Mouse (Mus musculus) liver, adult (tissue): ENCODE data around the gene Prpsap1.

Source experiments
- GATA4 ChIP-seq: IDR thresholded peaks from 2 replicates; pipeline ENCODE4 v1.6.1; 2014; ENCODE audit warnings: mild to moderate bottlenecking, low read length; ENCODE audit not compliant: insufficient replicate concordance

Prpsap1 gene

DNA sequence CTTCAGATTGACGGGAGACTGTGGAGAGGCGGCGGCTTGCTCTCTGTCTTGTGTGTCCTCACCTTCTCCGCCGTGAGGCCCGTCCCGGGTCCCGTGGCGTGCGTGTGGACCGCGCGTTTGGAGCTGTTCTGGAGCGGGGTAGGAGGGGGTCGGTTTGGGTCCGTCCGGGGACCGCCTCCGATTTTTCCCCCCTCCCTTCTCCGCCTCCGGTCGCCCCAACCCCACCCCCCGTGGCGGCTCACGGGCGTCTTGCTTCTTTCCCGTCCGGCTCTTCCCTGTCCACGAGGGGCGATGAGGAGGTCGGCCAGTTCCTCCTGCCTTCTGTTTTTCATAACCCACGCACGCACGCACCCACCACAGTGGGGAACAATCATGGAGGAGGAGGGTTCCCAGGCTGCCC, 4.6 kb upstream of the Prpsap1 start:
- no peak for TF ChIP-seq GATA4

DNA sequence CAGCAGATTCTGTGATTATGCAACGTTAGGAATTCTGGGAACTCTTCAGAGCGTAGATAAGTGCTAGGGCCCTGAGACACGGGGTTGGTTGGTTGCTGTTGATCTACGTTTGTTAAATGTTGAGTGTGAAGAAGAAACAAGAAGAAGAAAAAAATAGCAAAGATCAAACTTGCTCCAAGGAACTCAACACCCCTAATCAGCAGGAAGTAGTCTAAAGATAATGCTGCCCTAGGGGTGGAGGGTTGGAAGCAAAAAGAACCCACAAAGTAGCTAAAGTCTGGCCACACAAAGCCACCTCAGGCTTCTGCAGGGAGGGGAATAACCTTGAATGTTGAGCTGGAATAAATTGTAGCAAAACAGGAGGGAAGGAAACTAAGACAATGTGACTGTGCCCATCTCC, 3.3 kb upstream of the Prpsap1 start:
- no peak for TF ChIP-seq GATA4

DNA sequence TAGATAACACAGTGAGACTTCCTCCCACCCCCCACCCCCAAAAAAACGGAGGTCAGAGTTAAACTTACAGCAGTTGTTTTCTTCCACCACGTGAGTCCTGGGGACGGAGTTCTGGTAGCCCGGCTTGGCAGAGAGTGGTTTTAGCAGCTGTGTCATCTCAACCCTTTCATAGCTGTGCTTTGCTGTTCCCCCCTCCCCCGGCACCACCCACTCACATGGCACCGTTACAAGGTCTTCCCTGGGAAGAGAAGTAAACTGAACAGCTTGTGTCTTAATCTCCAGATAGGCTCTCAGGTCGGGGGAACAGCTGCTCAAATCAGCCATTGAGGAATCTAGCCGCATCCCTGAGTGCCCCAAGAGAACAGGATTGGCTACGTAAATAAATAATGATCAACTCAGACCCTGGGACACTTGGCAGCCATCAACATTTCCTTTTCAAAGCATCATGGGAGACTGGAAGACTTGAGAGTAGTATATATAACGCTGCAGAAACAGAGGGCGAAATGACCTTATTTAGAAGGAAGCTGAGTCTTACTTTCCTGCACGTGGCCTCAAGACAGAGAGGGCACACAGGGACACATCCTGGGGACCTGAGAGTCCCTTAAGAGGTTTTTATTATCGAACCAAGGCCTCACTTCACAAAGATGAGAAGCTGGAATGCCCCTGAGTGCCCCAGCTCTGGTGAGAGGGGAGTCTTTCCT, 622 bp upstream of the Prpsap1 start:
- no peak for TF ChIP-seq GATA4

DNA sequence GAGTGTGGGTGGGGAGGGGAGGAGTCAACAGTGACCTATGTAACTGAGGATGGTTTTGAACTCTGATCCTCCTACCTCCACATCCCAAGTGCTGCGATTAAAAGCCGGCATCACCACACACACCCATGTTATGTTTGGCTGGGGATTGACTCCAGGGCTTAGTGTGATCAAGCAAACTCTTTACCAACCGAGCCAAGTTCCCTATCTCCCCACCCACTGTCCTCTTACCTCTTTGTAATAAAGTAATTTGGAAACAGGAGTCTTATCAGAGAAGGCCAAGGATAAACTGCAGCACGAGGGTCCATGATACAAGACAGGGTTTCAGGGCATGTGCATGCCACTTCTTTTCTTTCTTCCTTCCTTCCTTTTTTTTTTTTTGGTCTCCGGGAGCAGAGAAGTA, 811 bp downstream of the Prpsap1 start:
- TF ChIP-seq GATA4, result no peak

DNA sequence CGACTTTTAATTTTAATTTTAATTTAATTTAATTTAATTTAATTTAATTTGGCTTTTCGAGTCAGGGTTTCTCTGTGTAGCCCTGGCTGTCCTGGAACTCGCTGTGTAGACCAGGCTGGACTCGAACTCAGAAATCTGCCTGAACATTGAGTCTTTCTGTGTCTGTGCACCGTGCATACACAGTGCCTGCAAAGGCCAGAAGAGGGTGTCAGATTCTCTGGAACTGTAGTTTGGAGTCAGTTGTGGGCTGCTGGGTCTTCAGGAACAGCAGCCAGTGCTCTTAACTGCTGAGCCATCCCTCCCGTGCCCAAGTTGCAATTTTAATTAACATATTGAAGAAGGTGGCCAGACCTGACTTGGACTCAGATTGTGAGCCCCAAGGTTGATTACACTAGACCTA, 2.7 kb downstream of the Prpsap1 start:
- no peak for TF ChIP-seq GATA4

DNA sequence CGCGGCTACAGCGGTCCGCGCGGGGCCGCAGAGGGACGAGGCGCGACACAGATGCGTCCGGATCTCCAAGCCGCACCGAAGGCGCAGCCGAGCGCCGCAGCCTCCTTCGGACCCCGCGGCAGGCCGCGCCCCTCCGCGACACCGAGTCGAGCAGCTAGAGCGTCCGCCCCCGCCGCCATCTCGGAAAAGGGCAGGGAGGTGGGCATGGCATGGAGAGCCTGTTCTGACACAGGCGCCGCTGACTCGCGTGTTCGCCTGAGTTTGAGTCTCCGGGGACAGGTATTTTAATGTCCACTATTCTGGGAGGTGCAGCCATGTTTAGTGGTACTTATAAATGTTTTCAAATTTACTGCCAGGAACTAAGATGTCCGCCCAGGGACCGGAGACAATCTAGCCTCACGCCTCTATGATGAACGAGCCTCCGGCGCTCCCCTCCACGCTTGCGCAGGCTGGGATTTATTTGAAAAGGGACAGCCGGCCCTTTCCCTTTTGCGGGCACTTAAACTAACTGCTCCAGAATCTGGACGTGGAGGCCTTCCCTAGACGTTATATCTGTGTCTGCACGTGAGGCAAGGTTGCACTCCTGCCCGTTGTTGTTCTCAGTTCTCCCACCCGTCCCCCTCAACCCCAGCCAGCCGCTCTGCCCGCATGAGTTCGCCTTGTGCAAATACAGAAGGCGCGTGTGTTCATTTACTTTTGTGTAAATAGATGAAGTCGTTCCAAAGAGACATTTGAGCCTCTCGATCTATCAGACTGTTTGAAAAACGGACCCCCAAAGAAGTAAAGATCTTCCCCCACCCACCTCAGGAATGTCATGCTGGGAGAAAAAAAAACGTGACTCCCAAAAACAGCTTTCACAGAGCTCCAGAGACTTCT, 3.5 kb downstream of the Prpsap1 start:
- peak; percentile 27; the same call in 1 of the 2 replicates for TF ChIP-seq GATA4

DNA sequence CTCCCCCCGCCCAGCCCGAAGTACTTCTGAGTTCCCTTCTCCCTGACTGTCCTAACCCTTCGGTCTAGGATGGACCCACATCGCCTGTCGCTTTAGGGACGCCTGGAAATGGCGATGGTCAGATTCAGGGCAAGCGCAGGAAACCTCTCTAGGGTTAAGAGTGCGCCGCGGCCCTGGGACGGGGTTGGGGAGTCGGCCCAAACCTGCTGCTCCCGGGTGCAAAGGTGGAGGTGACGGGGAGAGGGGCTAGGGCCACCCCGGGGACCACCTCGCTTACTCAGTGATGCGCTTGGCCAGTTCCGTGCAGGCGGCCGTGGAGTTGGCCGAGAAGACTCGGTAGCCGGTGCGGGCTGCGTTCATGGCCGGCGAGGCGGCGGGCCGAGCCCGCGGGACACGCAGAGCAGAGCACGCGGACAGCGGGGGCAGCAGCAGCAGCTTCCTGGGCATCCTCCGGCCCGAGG, 4.2 kb downstream of the Prpsap1 start:
- no peak for TF ChIP-seq GATA4

DNA sequence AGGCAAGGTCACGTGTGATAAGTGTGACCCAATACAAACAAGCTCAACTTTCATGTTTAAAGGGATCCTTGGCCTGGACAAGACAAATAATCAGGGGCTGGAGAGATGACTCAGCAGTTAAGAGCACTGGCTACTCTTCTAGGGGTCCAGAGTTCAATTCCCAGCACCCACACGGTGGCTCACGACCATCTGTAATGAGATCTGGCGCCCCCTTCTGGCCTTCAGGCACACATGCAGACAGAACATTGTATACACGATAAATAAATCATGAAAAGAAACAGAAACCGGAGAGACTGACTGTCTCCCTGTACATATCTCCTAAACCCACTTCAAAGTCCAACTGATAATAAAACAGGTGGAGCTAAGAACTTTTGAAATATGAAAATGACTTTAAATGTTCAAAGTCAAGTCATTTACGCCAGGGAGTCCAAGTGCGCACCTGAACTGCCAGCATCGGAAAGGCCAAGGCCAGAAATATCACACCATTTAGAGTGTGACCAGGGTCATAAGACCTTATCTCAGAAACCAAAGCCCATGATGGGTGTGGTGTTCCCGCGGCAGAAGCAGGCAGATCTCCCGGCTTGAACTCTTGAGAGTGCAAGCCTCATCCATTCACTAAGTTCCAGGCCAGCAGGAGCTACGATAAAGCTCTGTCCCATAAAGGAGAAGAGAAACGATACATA, 5.2 kb downstream of the Prpsap1 start:
- TF ChIP-seq GATA4, result no peak

DNA sequence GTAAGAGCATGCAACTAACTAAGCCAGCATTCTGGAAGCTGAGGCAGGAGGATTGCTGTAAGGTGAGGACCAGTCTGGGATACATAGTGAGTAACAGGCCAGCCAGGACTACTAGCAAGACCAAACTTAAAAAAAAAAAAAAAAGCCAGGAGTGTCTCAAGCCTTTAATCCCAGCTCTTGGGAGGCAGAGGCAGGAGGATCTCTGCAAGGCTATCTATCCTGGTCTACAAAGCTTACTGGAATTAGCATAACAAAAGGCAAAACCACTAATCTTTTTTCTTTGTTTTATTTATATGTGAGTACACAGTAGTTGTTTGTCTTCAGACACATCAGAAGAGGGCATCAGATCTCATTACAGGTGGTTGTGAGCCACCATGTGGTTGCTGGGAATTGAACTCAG, 5.8 kb downstream of the Prpsap1 start:
- no peak for TF ChIP-seq GATA4

DNA sequence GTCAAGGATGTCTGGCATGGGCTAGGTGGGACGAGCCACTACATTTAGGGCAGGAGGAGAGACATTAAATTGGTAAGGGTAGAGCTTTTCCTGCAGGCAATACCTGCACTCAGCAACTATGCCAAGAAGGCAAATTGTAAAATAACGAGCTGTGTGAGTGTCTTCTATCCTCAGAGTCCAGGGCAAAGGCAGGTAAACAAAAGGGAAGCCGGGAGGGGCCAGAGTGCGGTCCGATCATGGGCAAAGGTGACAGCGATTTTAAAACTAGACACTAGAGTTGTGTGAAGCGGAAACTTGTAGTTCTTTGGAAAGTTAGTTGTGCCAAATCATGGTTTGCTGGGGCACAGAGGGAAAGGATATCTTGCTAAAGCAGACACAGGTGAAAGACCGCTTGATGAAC, 9.7 kb downstream of the Prpsap1 start:
- no peak for TF ChIP-seq GATA4

DNA sequence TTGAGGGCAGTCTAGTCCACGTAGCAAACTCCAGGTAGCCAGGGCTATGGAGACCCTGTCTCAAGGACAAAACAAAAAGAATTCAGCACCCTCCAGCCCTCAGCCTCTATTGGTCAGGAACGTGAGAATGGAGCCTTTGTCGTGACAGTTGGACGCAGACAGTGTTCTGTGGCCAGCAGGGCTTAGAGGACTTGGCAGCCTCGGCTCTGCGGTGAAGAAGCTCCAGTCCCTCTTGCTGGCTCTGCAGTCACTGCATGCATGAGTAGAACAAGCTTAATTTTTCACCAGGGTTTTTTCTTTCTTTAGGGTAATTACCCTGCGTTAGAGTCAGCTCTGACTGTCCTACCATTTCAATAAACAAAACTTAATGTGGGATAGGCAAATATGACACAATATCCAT, 12.2 kb downstream of the Prpsap1 start:
- no peak for TF ChIP-seq GATA4

DNA sequence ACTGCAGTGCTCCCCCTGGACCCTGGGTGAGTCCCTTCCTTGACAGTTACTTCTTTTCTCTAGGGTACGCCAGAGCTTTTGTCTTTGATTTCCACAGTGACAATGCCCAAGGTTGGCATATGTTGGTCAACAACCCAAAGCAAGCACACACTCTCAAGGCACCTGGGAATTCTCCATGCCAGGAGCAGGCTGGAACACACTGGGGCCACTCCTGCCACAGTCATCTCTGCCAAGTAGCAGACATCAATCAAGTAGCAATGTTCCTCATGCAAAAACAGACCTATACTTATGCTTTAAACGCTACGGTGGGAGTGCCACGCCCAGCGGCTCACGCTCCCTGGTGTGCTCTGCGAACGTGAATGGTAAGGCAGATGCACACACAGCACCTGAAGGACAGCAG, 13.0 kb downstream of the Prpsap1 start:
- TF ChIP-seq GATA4, result no peak

DNA sequence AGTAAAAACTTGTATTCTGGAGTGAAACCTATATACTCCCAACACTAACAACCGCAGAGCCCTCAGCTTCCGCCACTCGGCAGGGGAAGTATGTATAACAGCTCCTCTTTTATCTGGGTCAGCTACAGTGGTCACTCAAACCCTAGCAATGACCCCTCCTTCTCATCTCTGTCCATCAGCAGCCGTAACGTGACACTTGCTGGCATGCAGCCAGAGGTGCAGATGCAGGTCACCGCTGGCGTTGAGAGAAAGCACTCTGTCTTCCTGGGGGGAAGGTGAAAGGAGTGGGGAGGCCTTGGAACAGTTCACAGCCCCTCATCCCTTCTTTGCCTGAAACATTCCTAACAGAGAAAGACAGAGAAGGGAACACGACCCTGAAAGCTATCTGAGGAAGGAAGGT, 14.2 kb downstream of the Prpsap1 start:
- no peak for TF ChIP-seq GATA4

DNA sequence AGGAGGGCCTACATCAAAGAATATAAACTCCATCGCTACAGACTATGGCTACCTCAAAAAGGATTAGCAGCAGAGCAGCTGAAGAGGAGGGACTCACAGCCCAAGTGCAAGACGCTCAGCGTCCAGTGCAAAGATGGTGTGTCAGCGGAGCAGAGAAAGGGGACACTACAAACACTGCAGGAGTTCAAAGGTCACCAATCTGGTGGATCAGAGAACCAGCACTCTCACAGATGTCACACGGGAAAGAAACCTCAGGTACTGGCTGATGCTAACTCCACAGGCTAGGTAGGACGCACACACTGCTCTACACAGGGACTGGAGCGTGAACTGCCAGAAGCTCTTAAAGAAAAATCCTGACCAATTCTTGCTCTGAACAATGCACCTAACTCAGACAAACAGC, 15.0 kb downstream of the Prpsap1 start:
- TF ChIP-seq GATA4, result no peak

DNA sequence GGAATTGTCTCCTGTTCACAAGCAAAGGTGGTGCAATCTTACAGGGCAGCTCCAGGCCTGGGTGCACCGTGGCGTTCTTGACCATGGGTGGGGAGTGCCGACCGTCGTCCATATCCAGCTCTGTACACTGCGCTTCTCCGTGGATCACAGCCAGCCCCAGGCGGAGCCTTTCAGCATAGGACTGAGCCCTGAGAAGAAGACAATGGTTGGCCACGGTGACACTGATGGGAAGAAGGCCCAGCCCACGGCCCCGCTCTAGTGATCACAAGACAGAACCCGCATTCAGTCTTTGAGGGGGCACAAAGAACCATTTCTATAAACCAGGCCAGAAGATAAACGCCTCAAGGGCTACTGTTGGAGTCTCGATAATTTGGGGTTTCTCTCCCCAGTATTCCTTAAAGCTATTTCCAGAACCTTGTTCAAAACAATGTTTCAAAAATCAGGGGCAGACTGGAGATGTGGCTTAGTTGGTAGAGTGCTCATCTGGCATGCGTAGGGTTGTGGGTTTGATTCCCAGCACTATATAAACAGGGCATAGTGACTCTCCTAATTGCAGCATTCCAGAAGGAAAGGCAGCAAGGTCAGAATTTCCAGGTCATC, 16.7 kb downstream of the Prpsap1 start:
- no peak for TF ChIP-seq GATA4
